Mouse (Mus musculus): Measurements from ENCODE around the gene Mrpl20.

Gene Mrpl20

DNA sequence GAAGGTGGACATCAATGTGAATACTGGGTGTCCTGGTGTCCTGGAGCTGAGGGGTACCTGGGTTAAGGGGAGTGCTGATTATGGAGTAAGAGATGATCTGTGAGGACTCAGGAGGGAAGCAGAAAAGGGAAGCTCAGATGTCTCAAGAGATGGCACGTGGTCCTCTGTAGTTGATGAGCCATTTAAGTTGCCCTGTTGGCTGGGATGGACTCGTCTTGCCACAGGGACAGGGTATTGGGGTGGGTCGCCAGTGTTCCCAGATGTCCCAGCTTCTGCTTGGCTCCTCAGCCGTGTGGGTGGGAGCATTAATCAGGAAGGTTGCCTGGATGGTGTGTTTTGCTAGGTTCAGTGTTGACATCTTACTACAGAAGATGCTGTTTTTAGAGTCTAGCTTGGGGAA is 30.6 kb downstream of the Mrpl20 start:
- no peak for DNase-seq

DNA sequence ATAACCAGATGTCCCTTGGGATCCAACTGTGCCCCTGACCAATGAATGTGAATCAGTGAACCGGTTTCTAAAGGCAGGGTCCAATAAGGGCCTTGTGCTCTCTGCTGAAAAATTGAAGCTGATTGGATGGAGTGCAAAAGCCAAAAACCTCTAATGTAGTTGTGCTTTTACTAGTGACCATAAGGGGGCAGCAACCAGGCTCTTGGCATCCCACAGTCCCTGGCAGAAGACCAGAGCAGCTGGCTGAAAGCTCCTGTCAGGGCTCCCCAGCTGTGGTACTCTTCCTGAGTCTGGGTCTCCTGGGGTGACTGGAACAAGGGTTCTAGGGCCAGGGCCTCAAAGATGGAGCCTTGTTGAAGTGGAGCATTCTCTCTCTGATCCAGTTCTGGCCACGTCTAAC is 31.2 kb downstream of the Mrpl20 start:
- peak in 1 of 2 experiments; percentile 48 for DNase-seq

DNA sequence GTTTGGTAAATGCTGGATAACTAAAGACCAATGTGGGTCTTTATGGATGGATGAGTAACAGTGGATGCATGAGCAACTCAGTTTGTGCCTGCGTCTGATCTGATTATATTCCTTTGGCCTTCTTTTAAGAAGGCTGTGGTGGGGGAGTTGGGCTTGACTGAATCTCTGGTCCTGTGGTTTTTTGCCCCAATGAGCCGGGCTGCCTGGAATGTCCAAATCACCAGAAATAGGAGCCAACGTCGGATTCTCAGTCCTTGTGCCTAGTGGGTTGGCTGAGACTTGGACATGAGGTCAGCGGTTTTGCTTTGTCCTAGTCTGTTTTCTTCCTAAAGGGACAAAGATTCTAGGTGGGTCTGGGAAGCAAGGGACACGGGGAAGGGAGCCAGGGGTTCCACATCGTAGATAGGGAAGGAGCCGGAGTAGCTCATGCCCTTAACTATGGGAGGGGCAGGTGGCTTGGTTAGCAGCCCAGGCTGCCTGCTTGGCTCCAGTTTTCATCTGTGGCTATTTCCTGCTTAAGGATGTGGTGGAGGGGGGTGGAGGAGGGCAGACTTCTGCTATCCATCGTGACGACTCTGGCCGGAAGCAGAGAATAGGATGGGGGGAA is 34.8 kb downstream of the Mrpl20 start:
- DNase-seq, result no peak

DNA sequence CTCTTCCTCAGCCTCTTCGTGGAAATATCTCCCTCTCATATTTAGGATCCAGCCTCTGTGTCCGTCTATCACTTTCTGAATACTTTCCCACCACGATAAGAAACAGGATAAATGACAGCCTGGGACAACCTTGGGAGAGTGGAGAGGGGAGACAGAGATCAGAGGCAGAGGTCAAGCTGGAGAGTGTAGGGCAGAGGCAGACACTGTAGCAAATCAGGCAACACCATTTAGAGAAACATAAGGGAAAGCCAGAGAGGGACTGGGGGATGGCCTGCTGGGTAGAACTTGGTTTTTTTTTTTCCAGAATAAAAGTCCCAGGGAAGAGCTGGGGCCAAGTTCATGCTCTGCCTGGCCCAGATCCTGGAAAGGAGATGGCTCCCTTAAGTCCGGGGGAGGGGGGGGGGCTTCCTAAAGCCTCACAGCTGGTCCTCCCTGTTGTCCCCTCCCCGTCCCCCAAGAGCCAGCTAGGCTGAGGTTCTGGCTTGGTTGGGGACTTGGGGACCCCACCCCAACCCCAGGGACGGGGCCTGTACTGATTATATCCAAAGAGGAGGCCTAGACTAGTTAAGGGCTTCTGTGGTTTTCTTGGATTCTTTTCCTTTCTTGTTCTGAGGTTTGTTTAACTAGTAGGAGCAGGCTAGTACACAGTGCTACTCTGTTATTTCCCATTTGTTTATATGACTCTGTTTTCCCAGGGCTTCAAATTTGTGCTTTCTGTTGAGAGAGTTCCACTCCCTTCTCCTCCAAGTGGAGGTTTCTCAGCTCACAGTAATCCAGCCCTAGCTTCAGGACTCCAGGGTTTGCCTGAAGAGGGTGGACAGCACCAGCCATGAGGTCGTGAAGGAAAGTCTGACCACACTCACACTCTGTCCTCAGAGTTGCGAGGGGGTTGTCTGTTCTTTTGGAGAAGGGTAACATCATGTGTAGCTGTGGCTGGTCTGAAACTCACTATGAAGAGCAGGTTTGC is 35.8 kb downstream of the Mrpl20 start:
- DNase-seq, result no peak

DNA sequence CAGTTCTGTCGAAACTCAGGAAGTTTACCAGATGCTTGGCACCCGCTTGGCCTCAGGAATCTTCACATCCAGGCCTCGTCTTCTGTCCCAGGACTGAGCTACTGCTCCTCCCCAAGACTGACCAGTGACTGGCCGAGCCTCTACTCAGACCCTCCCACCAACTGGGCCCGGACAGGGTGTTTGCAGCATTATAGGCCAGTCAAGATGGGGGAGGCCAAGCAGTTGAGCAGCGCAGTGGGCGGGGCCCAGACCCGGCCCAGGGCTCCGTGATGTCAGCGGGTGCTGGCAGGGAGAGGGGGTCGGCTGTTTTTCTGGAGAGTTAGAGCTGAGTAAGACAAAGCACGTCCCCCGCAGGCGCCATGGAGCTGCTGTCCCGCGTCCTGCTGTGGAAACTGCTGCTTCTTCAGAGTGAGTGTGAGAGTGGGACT is 36.8 kb downstream of the Mrpl20 start, which contains the start of gene Mxra8:
TSS of gene Mxra8 (plus strand) at position 198 of the 428 bp plus-strand sequence.
- DNase-seq, result peak in 1 of 2 experiments; percentile 37

DNA sequence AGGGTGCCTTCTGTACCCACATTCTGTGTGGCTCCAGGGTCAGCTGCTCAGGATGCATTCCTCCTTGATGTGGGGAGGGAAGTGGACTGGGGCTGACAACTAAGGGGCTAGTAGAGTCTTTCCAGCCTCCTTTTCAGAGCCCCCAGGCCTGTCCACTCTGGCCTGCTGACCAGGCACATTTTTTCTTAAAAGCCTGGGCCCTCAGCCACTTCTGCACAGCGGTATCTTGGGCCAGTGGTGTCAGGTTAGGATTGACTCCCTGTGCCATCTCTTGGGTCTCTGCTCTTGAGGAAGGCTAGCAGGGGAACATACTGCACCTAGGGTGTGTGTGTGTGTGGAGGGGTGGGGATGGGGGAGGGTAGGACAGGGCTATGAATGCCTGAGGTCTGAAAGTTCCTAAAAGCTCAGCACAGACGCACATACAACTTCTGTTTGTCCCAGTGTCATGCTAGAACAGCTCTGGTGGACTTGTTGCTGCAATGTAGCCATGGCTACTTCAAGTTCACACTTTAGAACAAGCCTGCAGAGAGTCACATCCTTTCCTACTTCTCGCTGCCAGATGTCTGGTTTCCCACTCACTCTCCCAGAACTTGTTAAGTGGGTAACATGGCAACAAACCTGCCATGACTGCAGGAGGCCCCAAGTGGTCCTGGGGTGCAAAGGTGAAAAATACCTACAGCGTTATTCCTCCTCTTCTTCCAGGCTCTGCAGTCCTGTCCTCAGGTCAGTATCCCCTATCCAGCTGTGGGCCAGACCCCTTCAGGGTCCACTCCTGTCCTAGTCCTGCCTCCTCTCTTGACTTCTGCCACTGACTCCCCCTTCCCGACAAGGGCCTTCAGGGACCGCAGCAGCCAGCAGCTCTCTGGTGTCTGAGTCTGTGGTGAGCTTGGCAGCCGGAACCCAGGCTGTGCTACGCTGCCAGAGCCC is 37.7 kb downstream of the Mrpl20 start:
- DNase-seq, result no peak

DNA sequence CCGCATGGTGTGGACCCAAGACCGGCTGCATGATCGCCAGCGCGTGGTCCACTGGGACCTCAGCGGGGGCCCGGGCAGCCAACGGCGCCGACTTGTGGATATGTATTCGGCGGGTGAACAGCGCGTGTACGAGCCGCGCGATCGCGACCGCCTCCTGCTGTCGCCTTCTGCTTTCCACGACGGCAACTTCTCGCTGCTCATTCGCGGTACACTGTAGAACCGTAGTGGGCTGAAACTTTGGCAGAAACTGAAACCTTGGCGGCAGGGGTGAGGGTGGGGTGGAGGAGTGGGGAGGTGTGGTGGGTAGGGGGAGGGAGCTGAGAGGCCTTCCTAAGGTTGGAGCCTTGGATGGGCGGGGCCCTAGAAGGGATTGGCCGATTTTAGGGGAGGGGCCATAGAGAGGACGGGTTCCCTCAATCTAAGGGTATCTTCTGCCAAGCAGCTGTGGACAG is 38.4 kb downstream of the Mrpl20 start:
- DNase-seq, result peak; percentile 46 to 68

DNA sequence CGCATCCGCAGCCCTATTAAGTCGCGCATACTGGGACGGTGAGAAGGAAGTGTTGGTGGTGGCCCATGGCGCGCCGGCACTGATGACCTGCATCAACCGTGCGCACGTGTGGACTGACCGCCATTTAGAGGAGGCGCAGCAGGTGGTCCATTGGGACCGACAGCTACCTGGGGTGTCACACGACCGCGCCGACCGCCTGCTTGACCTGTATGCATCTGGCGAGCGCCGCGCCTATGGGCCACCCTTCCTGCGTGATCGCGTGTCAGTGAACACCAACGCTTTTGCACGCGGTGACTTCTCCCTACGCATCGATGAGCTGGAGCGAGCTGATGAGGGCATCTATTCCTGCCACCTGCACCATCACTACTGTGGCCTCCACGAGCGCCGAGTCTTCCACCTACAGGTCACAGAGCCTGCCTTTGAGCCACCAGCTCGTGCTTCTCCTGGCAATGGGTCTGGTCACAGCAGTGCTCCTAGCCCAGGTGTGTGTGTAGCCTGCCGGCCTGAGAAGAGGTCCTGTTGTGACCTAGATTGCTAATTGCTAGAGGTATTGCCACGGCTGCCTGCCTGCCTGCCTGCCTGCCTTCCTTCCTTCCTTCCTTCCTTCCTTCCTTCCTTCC is 39.1 kb downstream of the Mrpl20 start:
- no peak for DNase-seq

DNA sequence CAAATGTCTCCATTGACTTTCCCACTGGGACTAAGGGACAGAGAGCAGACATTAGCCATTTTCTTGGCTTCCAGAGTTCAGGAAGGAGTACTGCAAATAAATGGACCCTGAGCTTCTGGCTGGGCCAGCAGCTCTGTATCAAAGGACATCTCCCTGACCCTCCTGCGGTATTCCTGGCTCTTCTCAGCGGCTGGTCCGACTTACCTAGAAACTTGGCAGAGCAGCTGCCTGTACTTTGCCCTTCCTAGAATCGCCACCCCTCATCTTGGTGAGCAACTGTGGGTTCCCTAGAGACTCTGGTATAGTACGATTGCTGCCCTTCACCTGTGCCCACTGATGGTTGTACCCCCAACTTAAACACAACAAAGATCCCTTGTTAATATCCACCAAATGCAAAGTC is 40.6 kb downstream of the Mrpl20 start:
- DNase-seq, result no peak

DNA sequence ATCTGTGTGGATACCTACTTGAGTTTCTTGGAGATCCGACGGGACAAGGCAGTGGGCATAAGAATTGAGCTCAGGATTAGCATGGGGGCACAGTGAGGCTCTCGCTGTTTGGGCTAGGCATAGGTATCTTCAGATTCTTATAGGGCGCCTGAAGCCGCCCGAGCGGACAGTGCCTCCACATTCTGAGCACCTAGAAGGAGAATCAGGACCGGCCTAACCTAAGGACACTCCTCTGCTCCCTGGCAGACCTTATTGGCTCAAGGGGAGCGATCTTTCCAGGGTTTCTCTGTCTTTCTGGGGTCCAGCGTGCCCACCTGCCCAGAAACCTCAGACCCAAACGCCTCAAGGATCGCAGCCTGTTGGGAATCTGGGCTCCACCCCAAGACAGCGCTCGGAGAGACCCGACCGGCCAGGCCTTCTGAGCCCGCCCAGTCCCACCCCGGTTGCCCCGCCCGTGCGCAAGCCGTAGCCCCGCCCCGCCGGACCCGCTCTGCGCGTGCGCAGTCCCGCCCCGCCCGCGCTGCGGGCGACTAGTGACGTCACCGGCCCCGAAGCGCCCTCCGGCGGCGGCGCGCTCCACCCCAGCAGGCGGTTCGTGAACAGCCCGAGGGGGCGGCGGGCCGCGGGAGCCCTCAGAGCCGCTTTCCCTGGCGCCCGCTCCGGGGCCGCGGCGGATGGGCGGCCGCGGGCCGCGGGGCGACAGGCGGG is 44.3 kb downstream of the Mrpl20 start, which contains the start of gene Dvl1:
TSS of gene Dvl1 (plus strand) at position 532 of the 708 bp plus-strand sequence.
- DNase-seq, result peak; percentile 81

DNA sequence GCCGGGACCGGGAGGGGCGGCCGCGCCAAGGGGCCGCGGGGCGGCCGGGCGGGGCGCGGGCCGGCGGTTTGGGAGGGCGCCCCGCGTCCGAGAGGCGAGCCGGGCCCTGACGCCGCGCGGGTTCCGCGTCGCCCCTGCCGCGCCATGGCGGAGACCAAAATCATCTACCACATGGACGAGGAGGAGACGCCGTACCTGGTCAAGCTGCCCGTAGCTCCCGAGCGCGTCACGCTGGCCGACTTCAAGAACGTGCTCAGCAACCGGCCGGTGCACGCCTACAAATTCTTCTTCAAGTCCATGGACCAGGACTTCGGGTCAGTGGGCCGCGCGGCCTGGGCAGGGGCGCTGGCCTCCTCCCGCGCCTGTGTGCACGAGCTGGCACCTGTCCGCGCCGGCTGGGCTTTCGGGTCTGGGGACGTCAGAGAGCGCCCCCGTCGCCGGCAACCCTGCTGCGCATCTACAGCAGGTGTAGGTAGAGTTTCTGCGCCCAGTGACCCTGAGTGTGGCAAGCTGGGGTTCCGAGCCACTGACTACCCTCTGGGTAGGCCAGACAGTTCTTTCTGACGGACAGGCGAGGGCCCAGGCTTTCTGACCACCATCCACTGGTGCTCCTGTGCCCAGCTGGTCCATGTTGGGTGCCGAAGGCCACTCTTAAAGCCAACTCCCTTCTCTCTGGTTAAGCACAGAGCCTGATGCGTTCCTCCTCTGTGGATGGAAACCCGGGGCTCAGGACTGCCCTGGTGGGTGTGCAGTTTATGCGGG is 45.1 kb downstream of the Mrpl20 start:
- DNase-seq, result peak; percentile 45 to 51

DNA sequence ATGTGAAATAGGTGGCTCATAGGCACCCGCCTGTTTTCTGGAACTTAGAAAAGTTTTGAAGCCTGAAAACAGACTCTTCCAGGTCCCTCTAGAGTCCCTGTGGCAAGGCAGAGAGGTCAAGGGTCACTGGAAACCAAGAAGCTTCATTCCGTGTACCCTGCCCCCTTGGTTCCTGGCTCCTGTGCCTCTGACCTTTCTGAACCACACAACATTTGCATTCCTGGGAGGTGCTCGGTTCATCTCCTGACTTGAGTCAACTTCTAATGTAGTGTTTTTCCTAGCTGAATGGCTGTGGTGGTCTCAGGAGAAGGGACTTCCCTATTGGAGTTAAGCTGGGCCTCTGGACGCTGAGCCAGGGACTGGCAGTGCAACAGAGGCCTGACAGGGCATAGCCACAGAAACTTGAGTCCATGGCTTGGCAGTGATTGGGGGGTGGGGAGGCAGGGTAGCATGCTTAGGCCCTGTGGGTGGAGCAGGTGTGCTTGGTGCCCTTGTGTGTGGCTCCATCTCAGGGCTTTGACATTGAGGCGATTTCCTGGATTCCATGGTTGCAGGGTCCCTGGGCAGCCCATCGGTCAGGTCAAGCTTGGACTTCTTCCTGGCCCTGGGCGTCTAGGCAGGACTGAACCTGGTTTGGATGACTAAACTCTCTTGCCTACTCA is 45.9 kb downstream of the Mrpl20 start:
- DNase-seq, result no peak

DNA sequence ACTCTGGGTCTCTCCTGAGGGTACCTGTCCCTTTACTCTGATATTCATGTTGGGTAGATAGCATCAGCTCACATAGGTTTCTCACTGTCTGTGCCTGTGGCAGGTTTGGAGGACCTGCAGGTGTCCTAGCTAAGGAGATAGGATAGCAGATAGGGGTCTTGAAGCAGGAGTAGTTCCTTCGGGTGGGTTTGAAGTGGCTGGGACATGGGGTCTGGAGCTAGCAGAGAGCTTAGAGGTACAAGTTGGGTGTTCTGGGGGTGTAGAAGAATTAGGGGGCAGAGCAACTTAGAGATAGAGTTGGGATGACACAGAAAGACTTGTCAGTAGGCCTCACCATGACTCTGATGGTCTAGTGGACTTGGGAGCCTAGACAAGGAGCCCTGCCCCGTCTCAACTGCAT is 46.7 kb downstream of the Mrpl20 start:
- no peak for DNase-seq

DNA sequence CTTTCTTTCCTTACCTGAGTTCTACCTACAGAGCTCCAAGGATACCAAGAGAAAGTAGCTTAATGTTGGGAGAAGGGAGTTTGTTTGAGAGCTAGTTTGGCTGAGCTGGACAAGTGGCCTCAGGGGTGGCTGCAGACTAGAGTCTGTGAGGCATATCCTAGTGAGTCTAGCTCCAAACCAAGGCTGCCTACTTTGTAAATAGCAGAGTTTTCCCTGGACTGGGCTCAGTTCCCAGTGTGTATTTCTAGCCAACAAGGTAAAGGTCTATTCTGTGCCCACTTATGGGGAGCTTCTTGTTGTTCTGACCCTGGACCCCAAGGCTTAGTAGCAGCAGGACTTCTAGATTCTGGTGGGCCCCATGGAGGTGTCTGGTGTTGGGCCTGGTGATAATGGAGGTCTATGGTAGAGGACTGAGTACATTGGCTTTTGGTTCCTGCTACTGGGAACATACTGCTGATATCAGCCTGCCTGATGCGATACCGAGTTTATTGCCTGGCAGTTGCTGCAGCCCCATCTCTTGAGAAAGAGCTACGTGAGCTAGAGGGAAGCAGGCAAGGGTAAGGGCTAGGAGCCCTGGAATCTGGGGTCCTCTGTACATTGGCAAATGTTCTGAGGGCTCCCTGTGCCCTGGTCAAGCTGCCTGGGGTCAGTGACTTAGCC is 47.2 kb downstream of the Mrpl20 start:
- no peak for DNase-seq

DNA sequence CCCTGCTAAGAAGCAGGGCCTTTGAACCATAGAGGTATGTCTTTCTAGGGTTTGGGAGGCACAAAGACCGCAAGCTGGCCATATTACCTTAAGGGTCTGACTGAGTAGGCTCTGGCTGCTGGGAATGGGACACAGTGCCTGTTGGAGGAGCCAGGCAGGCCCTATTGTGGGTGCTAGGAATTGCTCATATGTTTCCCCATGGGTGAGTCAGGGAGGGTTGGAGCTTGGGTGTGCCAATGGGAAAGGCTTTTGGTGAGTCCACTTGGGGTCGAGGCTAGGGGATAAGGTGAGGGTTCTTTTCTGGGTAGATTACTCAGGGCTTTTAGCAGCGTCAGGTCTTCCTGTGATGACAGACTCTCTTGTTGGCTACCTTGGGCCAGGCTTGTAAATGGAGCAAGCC is 48.7 kb downstream of the Mrpl20 start:
- DNase-seq, result no peak

DNA sequence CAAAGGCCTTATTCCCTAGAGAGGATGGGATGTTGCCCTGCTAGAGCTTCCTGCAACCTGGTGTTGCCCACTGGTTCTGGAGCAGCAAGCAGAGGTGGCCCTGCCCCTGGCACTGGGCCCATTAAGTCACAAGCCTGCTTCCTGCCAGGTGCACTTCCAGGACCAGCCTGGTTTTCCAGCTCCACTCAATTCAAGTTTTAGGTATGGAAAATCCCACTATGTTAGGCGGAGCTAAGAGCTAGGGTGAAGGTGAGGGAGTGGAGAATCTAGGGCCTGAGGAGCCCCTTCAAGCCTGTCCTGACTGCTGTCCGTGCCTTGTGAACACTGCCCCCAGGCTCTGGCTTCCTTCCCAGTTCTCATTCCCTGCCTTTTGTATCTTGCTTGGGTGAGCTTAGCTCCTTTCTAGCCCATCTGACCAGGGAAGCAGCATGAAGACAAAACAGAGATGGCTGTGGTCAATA is 49.3 kb downstream of the Mrpl20 start:
- DNase-seq, result no peak

DNA sequence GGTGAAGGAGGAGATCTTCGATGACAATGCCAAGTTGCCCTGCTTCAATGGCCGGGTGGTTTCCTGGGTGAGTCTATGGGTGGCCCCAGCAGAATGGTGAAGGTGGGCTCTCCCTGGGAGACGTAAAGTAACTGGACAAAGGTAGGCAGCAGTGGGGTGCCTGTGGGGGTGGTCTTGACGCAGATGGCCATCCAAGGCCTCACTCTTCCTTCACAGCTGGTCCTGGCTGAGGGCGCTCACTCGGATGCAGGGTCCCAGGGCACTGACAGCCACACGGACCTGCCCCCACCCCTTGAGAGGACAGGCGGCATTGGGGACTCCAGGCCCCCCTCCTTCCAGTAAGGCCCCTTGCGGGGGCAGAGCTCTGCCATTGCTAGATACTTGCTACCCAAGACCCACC is 50.7 kb downstream of the Mrpl20 start:
- DNase-seq, result no peak

DNA sequence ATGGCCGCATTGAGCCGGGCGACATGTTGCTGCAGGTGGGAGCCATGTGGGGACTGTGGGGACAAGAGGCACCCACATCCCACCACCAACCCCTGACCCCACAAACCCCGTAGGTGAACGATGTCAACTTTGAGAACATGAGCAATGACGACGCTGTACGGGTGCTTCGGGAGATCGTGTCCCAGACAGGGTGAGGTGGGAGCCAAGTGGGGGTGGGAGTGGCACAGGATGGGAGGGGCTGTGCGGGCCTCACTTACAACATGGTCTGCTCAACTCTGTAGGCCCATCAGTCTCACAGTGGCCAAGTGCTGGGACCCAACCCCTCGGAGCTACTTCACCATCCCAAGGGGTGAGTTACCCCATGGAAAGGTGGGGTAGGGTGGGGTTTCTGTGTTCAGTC is 52.3 kb downstream of the Mrpl20 start:
- DNase-seq, result no peak

DNA sequence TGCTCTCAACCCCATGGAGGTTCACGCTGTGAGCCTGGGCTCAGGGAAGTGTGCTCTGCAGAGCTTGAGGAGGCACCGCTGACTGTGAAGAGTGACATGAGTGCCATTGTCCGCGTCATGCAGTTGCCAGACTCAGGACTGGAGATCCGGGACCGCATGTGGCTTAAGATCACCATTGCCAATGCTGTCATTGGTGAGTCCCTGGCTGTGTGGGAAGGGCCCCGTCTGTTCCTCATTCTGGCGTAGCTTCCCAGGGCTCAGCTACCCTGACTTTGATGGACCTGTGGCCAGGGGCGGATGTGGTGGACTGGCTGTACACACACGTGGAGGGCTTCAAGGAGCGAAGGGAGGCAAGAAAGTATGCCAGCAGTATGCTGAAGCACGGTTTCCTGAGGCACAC is 53.4 kb downstream of the Mrpl20 start:
- DNase-seq, result no peak

DNA sequence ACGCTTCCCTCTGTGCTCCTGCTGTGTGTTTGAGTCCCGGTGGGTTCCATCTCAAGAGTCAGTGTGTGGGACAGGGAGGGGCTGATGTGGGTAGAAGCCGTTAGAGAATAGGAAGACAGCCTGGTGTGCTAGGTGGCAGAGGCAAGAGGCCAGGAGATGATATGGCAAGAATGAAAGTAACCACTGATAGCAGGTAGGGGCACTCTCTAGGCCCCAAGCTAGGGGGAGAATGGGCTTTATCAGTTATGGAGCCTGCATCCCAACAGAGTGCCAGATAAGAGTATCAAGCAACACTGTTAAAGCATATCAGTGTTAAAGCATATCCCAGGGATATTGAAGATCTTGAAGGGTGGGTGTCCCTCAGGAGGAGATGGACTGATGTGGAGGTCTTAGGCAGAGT is 54.2 kb downstream of the Mrpl20 start:
- no peak for DNase-seq

Data from thymus, adult 18-20 months (tissue).